Mouse (Mus musculus) gastrocnemius, postnatal 4 days (tissue): ENCODE data around the gene Gng12. TPM values are rescaled to one million over a fixed set of nuclear protein-coding genes. Genes with fewer than 3 reads are reported as not detected.
A peak's percentile ranks its signal among the peaks of the same experiment; 100 is the strongest.
"Not testable (repeated sequence)": the region's sequence is repeated elsewhere in the genome, so short reads cannot be mapped to it uniquely, and the experiment has no call there.

ENCODE experiments used
- DNase-seq, 2 experiments: peaks; one replicate each; pipeline ENCODE4 v3.0.0; 2021 to 2022; ENCODE audit warnings: low spot score in 2 of 2, mixed read lengths in 2 of 2
- total RNA-seq, 2 experiments: library from RNA; stranded (reverse); gene quantifications; 2 replicates each; pipeline ENCODE4 v1.2.3; 2021

Gene Gng12
- total RNA-seq, 2 experiments from 2014 or later, result 49.3 to 53.6 TPM

- no peak for DNase-seq
Observed at GRCm38 (mm10) chr6:66953951-66954519, 57.8 kb downstream of the Gng12 start.

GRCm38 (mm10) chr6:66955089-66955657 lies 59.0 kb downstream of the Gng12 start:
- DNase-seq, result peak in 1 of 2 experiments; percentile 26

- no peak for DNase-seq
Observed at GRCm38 (mm10) chr6:66958466-66959235, 62.5 kb downstream of the Gng12 start.

- DNase-seq, result peak in 1 of 2 experiments; percentile 22
Observed at GRCm38 (mm10) chr6:66962582-66963043, 66.4 kb downstream of the Gng12 start.

GRCm38 (mm10) chr6:66963068-66963467 lies 66.9 kb downstream of the Gng12 start:
- no peak for DNase-seq

GRCm38 (mm10) chr6:66963651-66964050 lies 67.5 kb downstream of the Gng12 start:
- DNase-seq, result not testable (repeated sequence)

- no peak for DNase-seq
Observed at GRCm38 (mm10) chr6:66964222-66964621, 68.0 kb downstream of the Gng12 start.

- DNase-seq, result no peak
Observed at GRCm38 (mm10) chr6:66965203-66965602, 69.0 kb downstream of the Gng12 start.

GRCm38 (mm10) chr6:66967788-66968187 lies 71.6 kb downstream of the Gng12 start:
- no peak for DNase-seq

- no peak for DNase-seq
Observed at GRCm38 (mm10) chr6:66969446-66969845, 73.2 kb downstream of the Gng12 start.

- DNase-seq, result no peak
Observed at GRCm38 (mm10) chr6:66972300-66972699, 76.1 kb downstream of the Gng12 start.

- no peak for DNase-seq
Observed at GRCm38 (mm10) chr6:66973180-66973579, 77.0 kb downstream of the Gng12 start.

- no peak for DNase-seq
Observed at GRCm38 (mm10) chr6:66975522-66975921, 79.3 kb downstream of the Gng12 start.

GRCm38 (mm10) chr6:66979197-66979596 lies 83.0 kb downstream of the Gng12 start:
- DNase-seq, result no peak

- no peak for DNase-seq
Observed at GRCm38 (mm10) chr6:66980040-66980439, 83.8 kb downstream of the Gng12 start.

GRCm38 (mm10) chr6:66981366-66981765 lies 85.2 kb downstream of the Gng12 start:
- no peak for DNase-seq

GRCm38 (mm10) chr6:66981864-66982263 lies 85.7 kb downstream of the Gng12 start:
- no peak for DNase-seq

- DNase-seq, result no peak
Observed at GRCm38 (mm10) chr6:66984079-66984478, 87.9 kb downstream of the Gng12 start.

- DNase-seq, result no peak
Observed at GRCm38 (mm10) chr6:66984672-66985071, 88.5 kb downstream of the Gng12 start.

GRCm38 (mm10) chr6:66985500-66985899 lies 89.3 kb downstream of the Gng12 start:
- DNase-seq, result no peak

GRCm38 (mm10) chr6:66986063-66986462 lies 89.9 kb downstream of the Gng12 start:
- no peak for DNase-seq

- peak in 1 of 2 experiments; percentile 67 for DNase-seq
Observed at GRCm38 (mm10) chr6:66987643-66988042, 91.4 kb downstream of the Gng12 start.
